Mouse (Mus musculus): ENCODE results near the gene Gm12830. TPM values are rescaled to one million over a fixed set of nuclear protein-coding genes. Genes with fewer than 3 reads are reported as not detected.

Gm12830 gene
- polyA plus RNA-seq, 1 experiment from 2014 or later: not detected

DNA sequence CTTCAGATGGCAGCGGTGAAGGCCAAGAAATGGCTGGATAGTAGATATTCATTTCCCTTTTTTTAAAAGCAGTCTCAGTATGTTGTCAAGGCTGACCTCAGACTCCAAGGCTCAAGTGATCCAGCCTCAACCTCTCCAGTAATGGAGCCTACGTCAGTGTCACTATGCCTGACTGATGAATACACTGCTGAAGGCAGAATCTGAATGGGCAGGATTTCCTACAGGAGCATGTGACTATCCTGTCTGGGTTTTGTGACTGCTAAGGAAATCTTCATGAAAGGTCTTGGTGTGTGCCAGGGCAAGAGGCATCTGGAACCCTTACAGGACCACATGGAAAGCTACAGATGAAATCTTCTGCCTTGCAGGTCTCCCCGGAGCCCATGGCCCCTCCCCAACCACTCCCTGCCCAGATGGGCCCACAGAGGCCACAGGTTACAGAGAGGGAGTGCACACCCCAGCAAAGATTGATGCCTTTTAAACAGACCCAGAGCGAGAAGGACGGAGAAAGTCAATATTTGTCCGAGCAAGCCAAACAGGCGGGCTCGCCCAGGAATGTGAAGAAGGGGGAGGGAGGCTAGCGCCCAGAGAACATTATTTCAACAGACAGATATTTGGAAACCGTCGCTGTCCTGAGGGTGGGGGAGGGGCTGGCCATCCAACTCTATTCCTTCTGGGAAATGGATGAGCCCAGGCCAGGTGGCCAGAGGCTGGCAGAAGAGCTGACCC, 48.4 kb downstream of the Gm12830 start:
- WGBS: 62% methylated on average over 11 of the region's 11 CpGs
- Histone ChIP-seq H3K9ac (replicated peaks; ENCODE audit: low read depth, low read length) (no peak overlapping the region), H3K4me2 (ENCODE audit: low read depth, low read length) (no peak overlapping the region), H3K27me3 (ENCODE audit: control insufficient read depth, insufficient read depth, low read length) (no peaks in the 10 kb centered on the region), H3K27ac (ENCODE audit: low read depth, low read length) (no peak overlapping the region), H3K9me3 (ENCODE audit: control insufficient read depth, low read length) (no peaks in the 10 kb centered on the region), H3K4me1 (ENCODE audit: control insufficient read depth, insufficient read depth, low read length) (no peaks in the 10 kb centered on the region), H3K36me3 (ENCODE audit: control insufficient read depth, insufficient read depth, low read length) (no peaks in the 10 kb centered on the region), H3K4me3 (ENCODE audit: low read depth, low read length) (no peak overlapping the region)
- ATAC-seq (ENCODE audit: low read depth): no peak

DNA sequence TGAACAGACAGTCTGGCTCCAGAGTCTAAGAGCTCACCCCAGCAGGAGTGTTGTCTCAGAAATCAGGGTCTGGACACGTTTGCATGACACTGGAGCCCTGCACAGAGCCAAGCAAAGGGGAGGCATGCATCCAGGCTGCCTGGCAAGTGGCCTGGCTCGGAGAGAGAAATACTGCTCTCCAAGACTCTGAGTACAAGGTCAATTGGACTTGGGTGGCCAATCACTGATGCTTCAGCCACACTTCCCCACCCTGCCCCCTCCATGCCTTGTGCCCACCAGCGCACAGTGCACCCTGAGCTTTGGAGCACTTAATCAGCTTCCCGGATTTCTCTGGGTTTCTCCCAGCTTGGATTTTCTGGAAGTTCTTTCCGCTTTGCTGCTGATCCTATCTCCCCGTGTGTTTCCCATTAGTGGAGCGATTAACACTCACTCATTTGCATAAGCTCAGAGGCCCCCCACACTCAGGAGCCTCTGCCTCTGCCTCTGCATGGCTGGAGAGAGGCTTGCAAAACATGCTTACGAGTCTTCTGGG, 55.0 kb downstream of the Gm12830 start:
- 39% methylated on average over 8 of the region's 8 CpGs for WGBS
- Histone ChIP-seq H3K4me2 (ENCODE audit: low read depth, low read length) (no peak overlapping the region), H3K36me3 (ENCODE audit: control insufficient read depth, insufficient read depth, low read length) (no peaks in the 10 kb centered on the region), H3K4me3 (ENCODE audit: low read depth, low read length) (no peak overlapping the region), H3K4me1 (ENCODE audit: control insufficient read depth, insufficient read depth, low read length) (no peaks in the 10 kb centered on the region), H3K27ac (ENCODE audit: low read depth, low read length) (no peak overlapping the region), H3K9ac (replicated peaks; ENCODE audit: low read depth, low read length) (no peak overlapping the region), H3K27me3 (ENCODE audit: control insufficient read depth, insufficient read depth, low read length) (no peaks in the 10 kb centered on the region), H3K9me3 (ENCODE audit: control insufficient read depth, low read length) (no peaks in the 10 kb centered on the region)
- ATAC-seq (ENCODE audit: low read depth): peak; percentile 51; the same call in 1 of the 2 replicates

DNA sequence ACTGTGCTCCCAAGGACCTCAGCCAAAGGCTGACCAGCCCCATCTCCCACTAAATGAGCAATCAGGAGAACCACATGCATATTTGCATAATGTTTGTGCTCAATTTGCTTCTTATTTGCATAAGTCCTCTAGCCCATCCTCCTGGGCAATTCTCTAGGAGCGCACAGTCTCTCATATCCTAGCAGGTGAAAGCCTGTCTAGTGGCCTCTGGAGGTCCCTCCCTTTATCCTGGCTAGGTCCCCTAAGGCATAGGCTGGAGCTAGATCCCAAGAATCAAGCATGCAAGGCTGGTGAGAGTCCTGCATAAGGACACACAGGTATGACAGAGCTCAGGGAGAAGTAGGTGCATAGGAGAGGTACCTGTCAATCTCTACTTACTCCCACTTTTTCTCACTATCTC, 60.7 kb downstream of the Gm12830 start:
- H3K9me3 ChIP-seq (ENCODE audit: control insufficient read depth, low read length): no peaks in the 10 kb centered on the region
- no peak overlapping the region for H3K4me2 ChIP-seq (ENCODE audit: low read depth, low read length)
- H3K4me1 ChIP-seq (ENCODE audit: control insufficient read depth, insufficient read depth, low read length): no peaks in the 10 kb centered on the region
- H3K27me3 ChIP-seq (ENCODE audit: control insufficient read depth, insufficient read depth, low read length): no peaks in the 10 kb centered on the region
- no peaks in the 10 kb centered on the region for H3K36me3 ChIP-seq (ENCODE audit: control insufficient read depth, insufficient read depth, low read length)
- H3K4me3 ChIP-seq (ENCODE audit: low read depth, low read length): no peak overlapping the region
- H3K9ac ChIP-seq (replicated peaks; ENCODE audit: low read depth, low read length): no peak overlapping the region
- no peak for ATAC-seq (ENCODE audit: low read depth)
- no peak overlapping the region for H3K27ac ChIP-seq (ENCODE audit: low read depth, low read length)
- WGBS: 65% methylated on average over 1 of the region's 1 CpGs

DNA sequence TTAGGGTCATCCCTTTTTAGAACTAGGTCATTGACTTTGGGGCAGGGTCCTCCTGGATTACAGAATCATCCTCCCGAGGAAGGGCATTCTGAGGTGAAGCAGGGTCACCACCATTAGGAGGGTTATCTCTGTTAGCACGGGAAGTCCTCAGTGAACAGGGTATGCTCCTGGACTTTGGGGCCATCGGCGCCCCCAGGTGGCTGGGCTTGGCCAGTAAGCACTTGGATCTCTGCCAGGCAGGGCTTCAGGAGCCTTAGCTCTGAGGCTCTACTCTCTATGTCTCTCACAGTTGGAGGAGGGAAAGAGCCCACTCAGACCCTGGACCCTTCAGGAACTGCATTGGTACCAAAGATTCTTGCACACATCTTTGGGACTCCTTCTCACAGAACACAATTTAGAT, 76.3 kb downstream of the Gm12830 start:
- no peak for ATAC-seq (ENCODE audit: low read depth)
- H3K9ac ChIP-seq (replicated peaks; ENCODE audit: low read depth, low read length): no peak overlapping the region
- H3K4me1 ChIP-seq (ENCODE audit: control insufficient read depth, insufficient read depth, low read length): no peaks in the 10 kb centered on the region
- H3K9me3 ChIP-seq (ENCODE audit: control insufficient read depth, low read length): no peaks in the 10 kb centered on the region
- no peak overlapping the region for H3K4me3 ChIP-seq (ENCODE audit: low read depth, low read length)
- no peaks in the 10 kb centered on the region for H3K36me3 ChIP-seq (ENCODE audit: control insufficient read depth, insufficient read depth, low read length)
- H3K4me2 ChIP-seq (ENCODE audit: low read depth, low read length): no peak overlapping the region
- peaks cover 40% of the 10 kb centered on the region for H3K27me3 ChIP-seq (ENCODE audit: control insufficient read depth, insufficient read depth, low read length)
- WGBS: 20% methylated on average over 4 of the region's 4 CpGs
- no peak overlapping the region for H3K27ac ChIP-seq (ENCODE audit: low read depth, low read length)

DNA sequence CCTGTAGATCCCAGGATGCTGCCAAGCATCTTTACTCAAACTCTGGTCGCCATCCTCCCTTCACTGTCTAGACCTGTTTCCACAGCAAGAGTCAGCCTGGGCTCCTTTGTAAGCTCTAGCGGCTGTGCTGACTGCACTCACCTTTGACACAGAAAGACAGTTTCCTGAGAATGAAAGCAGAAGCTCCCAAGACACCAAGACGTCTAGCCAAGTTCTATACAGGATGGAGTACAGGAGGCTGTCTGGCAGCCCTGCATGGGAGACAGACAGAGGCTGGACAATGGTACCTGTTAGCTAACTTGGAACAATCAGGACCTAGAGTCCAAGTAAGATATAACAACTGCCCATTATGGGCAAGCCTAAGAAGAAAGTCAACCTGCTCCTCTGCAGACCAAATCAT, 78.4 kb downstream of the Gm12830 start:
- H3K27ac ChIP-seq (ENCODE audit: low read depth, low read length): no peak overlapping the region
- H3K4me2 ChIP-seq (ENCODE audit: low read depth, low read length): no peak overlapping the region
- no peaks in the 10 kb centered on the region for H3K4me1 ChIP-seq (ENCODE audit: control insufficient read depth, insufficient read depth, low read length)
- no peaks in the 10 kb centered on the region for H3K36me3 ChIP-seq (ENCODE audit: control insufficient read depth, insufficient read depth, low read length)
- 12% methylated on average over 3 of the region's 3 CpGs for WGBS
- H3K9ac ChIP-seq (replicated peaks; ENCODE audit: low read depth, low read length): no peak overlapping the region
- no peak for ATAC-seq (ENCODE audit: low read depth)
- no peaks in the 10 kb centered on the region for H3K9me3 ChIP-seq (ENCODE audit: control insufficient read depth, low read length)
- no peak overlapping the region for H3K4me3 ChIP-seq (ENCODE audit: low read depth, low read length)
- H3K27me3 ChIP-seq (ENCODE audit: control insufficient read depth, insufficient read depth, low read length): peaks cover 48% of the 10 kb centered on the region

DNA sequence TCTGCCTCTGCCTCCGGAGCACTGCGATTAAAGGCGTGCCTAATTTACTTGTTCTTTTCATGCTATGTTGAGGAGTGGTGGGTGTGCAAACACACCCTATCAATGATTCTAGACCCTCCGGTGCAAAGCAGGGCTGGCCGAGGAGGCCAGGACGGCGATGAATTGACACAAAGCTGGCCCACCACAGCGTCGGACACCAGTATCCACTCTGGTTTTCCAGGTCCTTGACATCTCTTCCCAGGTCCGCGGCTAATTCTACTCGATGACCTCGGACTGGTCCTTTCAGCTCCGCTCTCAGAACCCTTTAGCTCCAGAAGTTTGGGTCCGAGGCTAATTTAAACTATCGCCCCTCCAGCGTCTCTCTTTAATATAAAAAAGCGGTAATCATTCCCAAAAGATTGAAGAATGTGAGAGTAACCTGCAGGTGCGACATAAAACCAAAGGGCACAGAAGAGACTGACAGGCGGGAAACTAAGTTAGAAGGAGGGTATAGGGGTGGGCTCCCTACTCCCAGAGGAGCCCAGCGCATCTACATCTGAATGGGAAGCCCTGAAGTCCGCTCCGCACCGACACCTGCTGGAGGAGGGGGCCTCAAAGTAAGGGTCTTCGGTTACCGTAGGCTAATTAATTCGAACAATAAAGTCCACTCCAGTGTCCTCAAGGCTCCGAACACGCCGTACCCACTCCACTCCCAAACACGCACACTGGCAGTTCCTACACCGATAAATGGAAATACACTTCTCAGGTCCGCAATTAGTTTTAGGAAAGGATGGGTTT, 79.5 kb downstream of the Gm12830 start:
- H3K4me2 ChIP-seq (ENCODE audit: low read depth, low read length): no peak overlapping the region
- ATAC-seq (ENCODE audit: low read depth): no peak
- H3K27ac ChIP-seq (ENCODE audit: low read depth, low read length): no peak overlapping the region
- H3K9me3 ChIP-seq (ENCODE audit: control insufficient read depth, low read length): no peaks in the 10 kb centered on the region
- H3K4me3 ChIP-seq (ENCODE audit: low read depth, low read length): no peak overlapping the region
- H3K9ac ChIP-seq (replicated peaks; ENCODE audit: low read depth, low read length): no peak overlapping the region
- H3K4me1 ChIP-seq (ENCODE audit: control insufficient read depth, insufficient read depth, low read length): no peaks in the 10 kb centered on the region
- 3% methylated on average over 33 of the region's 33 CpGs for WGBS
- H3K36me3 ChIP-seq (ENCODE audit: control insufficient read depth, insufficient read depth, low read length): no peaks in the 10 kb centered on the region
- H3K27me3 ChIP-seq (ENCODE audit: control insufficient read depth, insufficient read depth, low read length): peaks cover 56% of the 10 kb centered on the region

DNA sequence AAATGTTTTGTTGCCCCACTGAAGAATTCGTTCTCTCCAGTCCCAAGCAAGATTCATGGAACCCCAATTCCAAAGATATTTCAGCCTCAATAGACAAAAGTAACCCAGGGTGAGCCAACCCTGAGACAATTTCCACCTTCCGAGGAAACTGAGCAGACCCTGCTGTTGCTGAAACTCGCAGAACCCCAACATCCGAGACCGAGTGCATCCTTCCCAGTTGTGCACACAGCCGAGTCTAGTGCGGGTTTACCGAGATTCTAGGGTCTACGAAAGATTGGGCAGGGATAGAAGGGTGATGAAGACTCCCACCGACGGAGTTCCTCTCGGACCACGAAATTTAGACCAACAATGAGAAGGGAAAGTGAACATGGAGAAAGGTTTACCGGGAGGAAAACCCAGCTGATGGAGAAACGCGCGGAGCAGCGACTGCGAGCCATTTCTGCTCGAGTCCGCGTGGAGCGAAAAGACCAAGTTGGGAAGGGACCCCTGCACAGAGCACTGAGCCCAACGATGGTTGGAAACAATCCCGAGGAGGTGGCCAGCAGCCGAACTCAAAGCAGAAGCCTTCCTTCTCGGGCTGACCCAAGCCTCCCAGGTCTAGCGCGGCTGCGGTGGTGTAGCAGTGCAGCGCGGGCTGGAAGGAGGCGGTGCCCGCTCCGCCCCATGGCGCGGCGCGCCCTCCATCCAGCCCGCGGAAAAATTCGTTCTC, 80.3 kb downstream of the Gm12830 start:
- H3K9ac ChIP-seq (replicated peaks; ENCODE audit: low read depth, low read length): no peak overlapping the region
- under 1% methylated on average over 42 of the region's 42 CpGs for WGBS
- peaks cover 60% of the 10 kb centered on the region for H3K27me3 ChIP-seq (ENCODE audit: control insufficient read depth, insufficient read depth, low read length)
- no peak overlapping the region for H3K4me2 ChIP-seq (ENCODE audit: low read depth, low read length)
- no peaks in the 10 kb centered on the region for H3K36me3 ChIP-seq (ENCODE audit: control insufficient read depth, insufficient read depth, low read length)
- no peaks in the 10 kb centered on the region for H3K9me3 ChIP-seq (ENCODE audit: control insufficient read depth, low read length)
- ATAC-seq (ENCODE audit: low read depth): no peak
- no peaks in the 10 kb centered on the region for H3K4me1 ChIP-seq (ENCODE audit: control insufficient read depth, insufficient read depth, low read length)
- H3K27ac ChIP-seq (ENCODE audit: low read depth, low read length): no peak overlapping the region
- no peak overlapping the region for H3K4me3 ChIP-seq (ENCODE audit: low read depth, low read length)

DNA sequence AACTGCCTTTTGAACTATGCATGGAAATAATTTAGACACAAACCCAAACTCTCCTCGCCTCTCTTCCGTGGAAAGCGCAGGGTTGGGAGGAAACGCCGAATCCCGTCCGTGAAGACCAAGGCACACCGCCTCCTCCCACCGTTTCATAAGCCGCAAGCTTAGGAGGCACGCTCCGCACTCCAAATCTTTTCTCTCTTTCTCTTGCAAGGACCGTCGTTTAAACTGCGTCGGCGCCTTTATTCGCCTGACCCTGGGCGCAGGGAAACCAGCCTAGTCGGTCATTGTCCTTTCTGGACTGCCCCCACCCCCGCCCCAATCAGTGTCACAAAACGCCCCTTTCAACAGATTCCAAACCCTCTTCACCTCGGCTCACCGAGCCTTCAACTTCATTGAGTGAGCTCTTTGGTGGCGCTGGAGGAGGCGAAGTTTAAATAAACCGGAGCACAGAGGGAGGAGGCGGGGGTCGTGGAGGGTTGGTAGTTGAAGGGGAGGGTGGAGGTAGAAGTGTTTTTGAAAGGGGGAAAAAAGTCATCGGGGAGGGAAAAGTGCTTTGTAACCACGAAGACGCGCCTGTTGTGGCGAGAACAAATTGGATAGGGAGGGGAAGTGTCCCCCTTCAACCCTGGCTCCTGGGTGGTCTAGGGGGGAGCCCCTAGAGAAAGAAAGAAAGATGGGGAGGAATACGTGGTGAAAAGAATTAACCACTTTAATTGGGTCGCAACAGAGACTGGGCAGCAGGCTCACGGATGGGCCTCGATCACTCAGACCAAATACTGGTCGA, 81.3 kb downstream of the Gm12830 start:
- ATAC-seq (ENCODE audit: low read depth): no peak
- WGBS: under 1% methylated on average over 39 of the region's 39 CpGs
- Histone ChIP-seq H3K4me3 (ENCODE audit: low read depth, low read length) (no peak overlapping the region), H3K27ac (ENCODE audit: low read depth, low read length) (no peak overlapping the region), H3K9ac (replicated peaks; ENCODE audit: low read depth, low read length) (no peak overlapping the region), H3K36me3 (ENCODE audit: control insufficient read depth, insufficient read depth, low read length) (no peaks in the 10 kb centered on the region), H3K4me2 (ENCODE audit: low read depth, low read length) (no peak overlapping the region), H3K27me3 (ENCODE audit: control insufficient read depth, insufficient read depth, low read length) (peaks cover 63% of the 10 kb centered on the region), H3K4me1 (ENCODE audit: control insufficient read depth, insufficient read depth, low read length) (no peaks in the 10 kb centered on the region), H3K9me3 (ENCODE audit: control insufficient read depth, low read length) (no peaks in the 10 kb centered on the region)

Measured in neural tube, embryonic 14.5 days (tissue).